Mouse (Mus musculus) hindbrain, postnatal 0 days (tissue): Measurements from ENCODE around the gene Gbp7. TPM values are rescaled to one million over a fixed set of nuclear protein-coding genes. Genes with fewer than 3 reads are reported as not detected.
"Not testable (repeated sequence)": the region's sequence is repeated elsewhere in the genome, so short reads cannot be mapped to it uniquely, and the experiment has no call there.

Experiments used
- ATAC-seq: fragments of 200-750 bp; cut with Nextera tagmentation; 2 replicates; pipeline ENCODE4 v1.8.0; 2017; ENCODE audit warnings: mild to moderate bottlenecking, moderate TSS enrichment, moderate library complexity
- DNase-seq: peaks from one replicate; pipeline ENCODE4 v3.0.0-alpha.2; 2015; ENCODE audit warnings: low spot score
- H3K27ac ChIP-seq: fragments of 300-500 bp; sonication (generic); 2 replicates; pipeline ENCODE4 v1.5.1; 2014; ENCODE audit warnings: mild to moderate bottlenecking
- H3K27me3 ChIP-seq: fragments of 300-500 bp; sonication (generic); 2 replicates; pipeline ENCODE4 v1.6.1; 2014; ENCODE audit warnings: low read length, mixed read lengths; ENCODE audit not compliant: insufficient read depth
- H3K36me3 ChIP-seq: fragments of 300-500 bp; sonication (generic); 2 replicates; pipeline ENCODE4 v1.6.1; 2014; ENCODE audit warnings: low read length, mixed read lengths; ENCODE audit not compliant: insufficient read depth
- H3K4me1 ChIP-seq: fragments of 300-500 bp; sonication (generic); 2 replicates; pipeline ENCODE4 v1.6.1; 2014; ENCODE audit warnings: antibody characterized with exemption, low read length, mixed read lengths; ENCODE audit not compliant: insufficient read depth
- H3K4me2 ChIP-seq: fragments of 300-500 bp; sonication (generic); 2 replicates; pipeline ENCODE4 v1.6.1; 2014; ENCODE audit warnings: low read depth, mild to moderate bottlenecking, low read length, moderate library complexity, mixed read lengths
- H3K4me3 ChIP-seq: fragments of 300-500 bp; sonication (generic); 2 replicates; pipeline ENCODE4 v1.5.1; 2014; ENCODE audit warnings: low read length
- H3K9ac ChIP-seq: fragments of 300-500 bp; sonication (generic); replicated peaks from 2 replicates; pipeline ENCODE4 v1.6.1; 2014; ENCODE audit warnings: mild to moderate bottlenecking, low read length, moderate library complexity, mixed read lengths
- H3K9me3 ChIP-seq: fragments of 300-500 bp; sonication (generic); 2 replicates; pipeline ENCODE4 v1.6.1; 2016; ENCODE audit warnings: low read length, mixed read lengths
- CTCF ChIP-seq: IDR thresholded peaks from 2 replicates; pipeline ENCODE4 v1.5.1; 2016; ENCODE audit warnings: antibody characterized with exemption, control low read depth, low read depth
- WGBS: fragments of 180-500 bp; shearing (Covaris S2); extraction: QIAGEN DNeasy Blood & Tissue Kit; methylation state at CpG from one replicate; pipeline ENCODE4 v1.1.7; 2014; 5-methylcytosine and 5-hydroxymethylcytosine counted together
- polyA plus RNA-seq: library from polyadenylated mRNA; unstranded; fragments of >200 nt; fragmentation: Nextera tagmentation; extraction: Ambion mirVana; gene quantifications from 2 replicates; pipeline ENCODE4 v1.2.1, GENCODE M21; 2015
- total RNA-seq: library from RNA; depleted of rRNA; stranded (reverse); fragments of >200 nt; gene quantifications from 2 replicates; pipeline ENCODE4 v1.2.3, GENCODE M21; 2014

The Gbp7 gene
- total and polyA plus RNA-seq, 2 experiments from 2014 or later: 1.9 to 3.5 TPM

DNA sequence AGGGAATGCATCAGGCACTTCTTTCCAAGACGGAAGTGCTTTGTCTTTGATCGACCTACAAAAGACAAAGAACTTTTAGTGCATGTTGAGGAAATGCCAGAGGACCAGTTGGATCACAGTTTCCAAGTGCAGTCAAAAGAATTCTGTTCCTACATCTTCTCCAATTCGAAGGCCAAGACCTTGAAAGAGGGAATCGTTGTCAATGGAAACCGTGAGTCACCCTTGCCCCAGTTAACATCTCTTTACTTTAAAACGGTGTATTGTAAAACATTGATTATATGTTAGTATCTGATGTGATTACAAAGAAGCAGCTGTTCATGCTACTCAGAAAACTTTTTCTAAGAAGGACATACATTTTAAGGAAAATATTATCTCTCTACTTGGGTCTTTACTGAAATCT is 11.2 kb downstream of the Gbp7 start:
- Histone ChIP-seq H3K4me1 (no peaks in the 10 kb centered on the region), H3K27me3 (no peaks in the 10 kb centered on the region), H3K9me3 (no peaks in the 10 kb centered on the region), H3K4me3 (no peak overlapping the region), H3K27ac (no peak overlapping the region), H3K4me2 (no peak overlapping the region), H3K36me3 (no peaks in the 10 kb centered on the region), H3K9ac (no peak overlapping the region)
- ATAC-seq (no peak), DNase-seq (no peak)
- WGBS: 65% methylated on average over 6 of the region's 6 CpGs
- TF ChIP-seq CTCF: no peak

GRCm38 (mm10) chr3:142542776-142543175 is 12.6 kb downstream of the Gbp7 start:
- not testable (repeated sequence) for H3K36me3 ChIP-seq, H3K4me3 ChIP-seq, H3K27ac ChIP-seq, H3K9me3 ChIP-seq, H3K4me2 ChIP-seq, DNase-seq, ATAC-seq, H3K9ac ChIP-seq, H3K27me3 ChIP-seq, H3K4me1 ChIP-seq
- 54% methylated on average over 12 of the region's 12 CpGs for WGBS

DNA sequence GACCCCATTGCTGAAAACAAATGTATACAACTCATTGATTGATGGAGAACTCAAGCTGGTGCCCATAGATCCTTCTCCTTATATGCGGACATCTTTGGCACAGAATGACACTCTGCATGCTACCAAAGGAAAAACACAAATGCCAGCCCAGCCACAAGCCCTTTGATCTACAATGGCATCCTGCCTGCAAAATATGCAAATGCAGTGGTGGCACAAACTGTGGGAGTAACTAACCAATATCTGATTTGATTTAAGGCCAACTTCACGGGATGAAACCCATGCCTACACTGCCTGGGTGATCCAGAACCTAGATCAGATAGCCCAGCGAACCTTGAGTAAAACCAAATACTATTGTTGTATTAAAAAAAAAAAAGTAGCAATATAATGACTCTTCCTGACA is 16.5 kb downstream of the Gbp7 start:
- no peak for TF ChIP-seq CTCF
- 0 out of 2 replicates have a peak, but pooled peaks cover 2% of the 10 kb centered on the region for H3K4me1 ChIP-seq
- ATAC-seq: no peak
- H3K27me3 ChIP-seq: no peaks in the 10 kb centered on the region
- no peaks in the 10 kb centered on the region for H3K36me3 ChIP-seq
- peak; percentile 54 for DNase-seq
- no peak overlapping the region for H3K4me3 ChIP-seq
- no peak overlapping the region for H3K27ac ChIP-seq
- no peak overlapping the region for H3K9ac ChIP-seq
- no peaks in the 10 kb centered on the region for H3K9me3 ChIP-seq
- WGBS: 42% methylated on average over 3 of the region's 3 CpGs
- no peak overlapping the region for H3K4me2 ChIP-seq

- 0 out of 2 replicates have a peak, but pooled peaks cover 2% of the 10 kb centered on the region for H3K4me1 ChIP-seq
- no peaks in the 10 kb centered on the region for H3K9me3 ChIP-seq
- no peak overlapping the region for H3K4me3 ChIP-seq
- no peak for ATAC-seq
- no peak overlapping the region for H3K27ac ChIP-seq
- DNase-seq: no peak
- no peak for TF ChIP-seq CTCF
- H3K9ac ChIP-seq: no peak overlapping the region
- no peaks in the 10 kb centered on the region for H3K27me3 ChIP-seq
- no peaks in the 10 kb centered on the region for H3K36me3 ChIP-seq
- no peak overlapping the region for H3K4me2 ChIP-seq
- WGBS: 88% methylated on average over 3 of the region's 3 CpGs
Observed at GRCm38 (mm10) chr3:142550052-142550676, 20.0 kb downstream of the Gbp7 start.

- Histone ChIP-seq H3K9me3 (no peaks in the 10 kb centered on the region), H3K36me3 (no peaks in the 10 kb centered on the region), H3K4me1 (no peaks in the 10 kb centered on the region), H3K9ac (no peak overlapping the region), H3K27ac (no peak overlapping the region), H3K27me3 (no peaks in the 10 kb centered on the region), H3K4me3 (no peak overlapping the region), H3K4me2 (no peak overlapping the region)
- TF ChIP-seq CTCF: no peak
- 85% methylated on average over 1 of the region's 1 CpGs for WGBS
- no peak for ATAC-seq
- no peak for DNase-seq
Observed at GRCm38 (mm10) chr3:142554601-142555000, 24.5 kb downstream of the Gbp7 start.

GRCm38 (mm10) chr3:142555623-142556022 is 25.5 kb downstream of the Gbp7 start:
- H3K9me3 ChIP-seq: no peaks in the 10 kb centered on the region
- ATAC-seq: peak; percentile 35; the same call in 1 of the 2 replicates
- no peak overlapping the region for H3K9ac ChIP-seq
- no peak for TF ChIP-seq CTCF
- no peak overlapping the region for H3K4me3 ChIP-seq
- no peak overlapping the region for H3K4me2 ChIP-seq
- no peaks in the 10 kb centered on the region for H3K4me1 ChIP-seq
- DNase-seq: peak; percentile 14
- 68% methylated on average over 11 of the region's 11 CpGs for WGBS
- H3K27ac ChIP-seq: no peak overlapping the region
- H3K36me3 ChIP-seq: no peaks in the 10 kb centered on the region
- H3K27me3 ChIP-seq: no peaks in the 10 kb centered on the region

- Histone ChIP-seq H3K4me2 (peak within 1 kb of the TSS; percentile 45), H3K4me1 (no peaks in the 10 kb centered on the region), H3K4me3 (peak within 1 kb of the TSS; percentile 25), H3K36me3 (no peaks in the 10 kb centered on the region), H3K27ac (peak within 1 kb of the TSS; percentile 48; the same call in 1 of the 2 replicates), H3K9ac (no peak within 1 kb of the TSS), H3K9me3 (no peaks in the 10 kb centered on the region), H3K27me3 (no peaks in the 10 kb centered on the region)
- ATAC-seq: no peak
- DNase-seq: no peak
- WGBS: 33% methylated on average over 3 of the region's 3 CpGs
- TF ChIP-seq CTCF: no peak
Observed at GRCm38 (mm10) chr3:142559632-142560228, 29.6 kb downstream of the Gbp7 start, which contains the start of gene Gbp3. Gene Gbp3 (plus strand): TSS chr3:142560026.
